Mouse (Mus musculus) G1E (cell line): ENCODE measurements around the gene Psmb7.

Experiments
- CTCF ChIP-seq: IDR thresholded peaks from 2 replicates; pipeline ENCODE4 v1.5.1; 2012; ENCODE audit warnings: low read depth, low read length, inconsistent platforms, mixed read lengths
- GATA1 ChIP-seq: IDR thresholded peaks from 2 replicates; pipeline ENCODE4 v1.6.1; 2012; ENCODE audit warnings: borderline replicate concordance, low read length, inconsistent platforms, mixed read lengths
- TAL1 ChIP-seq: conservative IDR thresholded peaks from 2 replicates; pipeline ENCODE4 v1.6.1; 2012; ENCODE audit warnings: low read depth, low read length, inconsistent platforms, mixed read lengths

- TF ChIP-seq CTCF (no peak), TAL1 (no peak), GATA1 (no peak)
Observed at GRCm38 (mm10) chr2:38545706-38546105, 98.2 kb downstream of the Psmb7 start.
